Mouse (Mus musculus): ENCODE measurements around the gene Cfap73. TPM values are rescaled to one million over a fixed set of nuclear protein-coding genes. Genes with fewer than 3 reads are reported as not detected.

Gene Cfap73
- total and polyA plus RNA-seq, 2 experiments from 2014 or later = not detected

DNA sequence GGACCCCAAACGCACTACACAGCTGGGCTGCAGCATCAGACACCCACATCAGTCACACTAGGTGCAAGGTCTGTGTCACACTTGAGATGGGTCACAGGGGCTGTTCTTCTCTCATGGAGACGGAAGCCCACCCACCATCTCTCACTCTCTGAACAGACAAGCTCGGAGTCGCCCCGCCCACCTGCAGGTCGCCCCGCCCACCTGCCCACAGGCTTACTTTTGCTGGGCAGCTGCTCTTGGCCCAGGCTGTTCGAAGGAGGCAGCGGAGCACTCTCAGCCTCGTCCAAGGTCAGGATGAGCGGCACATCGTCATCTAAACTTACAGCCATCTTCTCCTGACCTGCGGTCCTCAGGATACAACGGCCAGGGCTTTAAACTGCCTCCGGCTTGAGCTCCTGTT is 49.1 kb downstream of the Cfap73 start:
- 70% methylated on average over 15 of the region's 15 CpGs for WGBS
- H3K9me3 ChIP-seq (replicated peaks; ENCODE audit: control insufficient read depth, low read length) = no peaks in the 10 kb centered on the region
- peaks cover 19% of the 10 kb centered on the region for H3K4me1 ChIP-seq (ENCODE audit: control insufficient read depth, insufficient read depth)
- no peak for TF ChIP-seq EP300 (IDR thresholded peaks at IDR 0.05; ENCODE audit: low read depth)
- no peak for TF ChIP-seq CTCF (IDR thresholded peaks at IDR 0.05; ENCODE audit: low read depth)
- H3K36me3 ChIP-seq (replicated peaks; ENCODE audit: control insufficient read depth, insufficient read depth, low read length) = peaks cover 22% of the 10 kb centered on the region
- ATAC-seq (ENCODE audit: insufficient read depth, low read depth) = no peak
- no peaks in the 10 kb centered on the region for H3K27me3 ChIP-seq (ENCODE audit: control insufficient read depth, insufficient read depth, low read length)
- no peak overlapping the region for H3K4me3 ChIP-seq (ENCODE audit: low read depth, low read length)
- no peak for DNase-seq (ENCODE audit: low spot score)
- no peak overlapping the region for H3K9ac ChIP-seq (replicated peaks; ENCODE audit: low read depth, low read length)
- H3K27ac ChIP-seq (ENCODE audit: low read depth) = no peak overlapping the region
- H3K4me2 ChIP-seq (ENCODE audit: low read depth, low read length) = no peak overlapping the region

DNA sequence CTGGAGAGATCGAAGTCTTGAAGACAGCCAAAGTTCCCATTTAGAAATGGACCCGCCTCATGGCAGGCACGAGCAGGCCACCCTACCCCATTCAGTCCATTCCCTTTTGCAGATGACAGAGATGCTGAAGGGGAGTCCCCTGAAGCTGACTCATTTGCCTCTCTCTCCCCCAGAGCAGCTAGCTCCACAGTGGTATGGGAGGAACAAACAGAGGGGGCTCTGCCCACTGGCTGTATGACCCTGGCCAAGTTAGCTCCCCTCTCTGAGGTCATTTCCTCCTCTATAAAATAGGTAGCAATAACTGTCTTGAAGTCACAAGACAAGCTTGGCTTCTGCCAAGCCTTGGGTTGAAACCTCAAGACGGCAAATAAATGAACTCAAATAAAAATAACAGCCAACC is 50.5 kb downstream of the Cfap73 start:
- Histone ChIP-seq H3K9ac (replicated peaks; ENCODE audit: low read depth, low read length) (no peak overlapping the region), H3K4me2 (ENCODE audit: low read depth, low read length) (no peak overlapping the region), H3K27ac (ENCODE audit: low read depth) (no peak overlapping the region), H3K9me3 (replicated peaks; ENCODE audit: control insufficient read depth, low read length) (no peaks in the 10 kb centered on the region), H3K4me1 (ENCODE audit: control insufficient read depth, insufficient read depth) (peaks cover 21% of the 10 kb centered on the region), H3K36me3 (replicated peaks; ENCODE audit: control insufficient read depth, insufficient read depth, low read length) (peaks cover 22% of the 10 kb centered on the region), H3K4me3 (ENCODE audit: low read depth, low read length) (no peak overlapping the region), H3K27me3 (ENCODE audit: control insufficient read depth, insufficient read depth, low read length) (no peaks in the 10 kb centered on the region)
- ATAC-seq (ENCODE audit: insufficient read depth, low read depth) = no peak
- TF ChIP-seq CTCF (IDR thresholded peaks at IDR 0.05; ENCODE audit: low read depth) (no peak), EP300 (IDR thresholded peaks at IDR 0.05; ENCODE audit: low read depth) (no peak)
- DNase-seq (ENCODE audit: low spot score) = no peak
- WGBS = 90% methylated on average over 4 of the region's 4 CpGs

DNA sequence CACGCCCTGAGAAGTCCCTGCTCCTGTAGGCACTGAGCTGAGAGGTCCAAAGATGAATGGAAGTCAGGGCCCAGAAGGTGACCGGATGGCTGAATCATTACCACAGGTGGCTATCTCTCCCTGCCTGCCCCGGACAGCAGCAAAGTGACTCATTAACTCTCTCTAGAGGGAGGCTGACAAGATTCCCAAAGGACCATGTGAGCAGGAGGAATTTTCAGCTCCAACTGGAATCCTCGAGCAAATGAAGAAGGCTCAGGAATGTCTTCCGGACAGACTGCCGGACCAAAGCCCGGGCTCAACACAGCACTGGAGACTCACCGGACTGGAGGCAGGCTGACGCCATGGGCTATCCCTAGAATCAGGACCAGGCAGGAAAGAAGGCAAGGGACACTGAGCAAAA is 52.0 kb downstream of the Cfap73 start:
- 69% methylated on average over 9 of the region's 9 CpGs for WGBS
- peaks cover 22% of the 10 kb centered on the region for H3K36me3 ChIP-seq (replicated peaks; ENCODE audit: control insufficient read depth, insufficient read depth, low read length)
- no peak for DNase-seq (ENCODE audit: low spot score)
- no peaks in the 10 kb centered on the region for H3K27me3 ChIP-seq (ENCODE audit: control insufficient read depth, insufficient read depth, low read length)
- H3K4me3 ChIP-seq (ENCODE audit: low read depth, low read length) = no peak overlapping the region
- H3K9ac ChIP-seq (replicated peaks; ENCODE audit: low read depth, low read length) = no peak overlapping the region
- TF ChIP-seq EP300 (IDR thresholded peaks at IDR 0.05; ENCODE audit: low read depth) (no peak), CTCF (IDR thresholded peaks at IDR 0.05; ENCODE audit: low read depth) (no peak)
- H3K9me3 ChIP-seq (replicated peaks; ENCODE audit: control insufficient read depth, low read length) = no peaks in the 10 kb centered on the region
- no peak for ATAC-seq (ENCODE audit: insufficient read depth, low read depth)
- no peak overlapping the region for H3K4me2 ChIP-seq (ENCODE audit: low read depth, low read length)
- 0 out of 2 replicates have a peak overlapping the region, but pooled peaks have one; percentile 46 for H3K27ac ChIP-seq (ENCODE audit: low read depth)
- peaks cover 15% of the 10 kb centered on the region for H3K4me1 ChIP-seq (ENCODE audit: control insufficient read depth, insufficient read depth)

DNA sequence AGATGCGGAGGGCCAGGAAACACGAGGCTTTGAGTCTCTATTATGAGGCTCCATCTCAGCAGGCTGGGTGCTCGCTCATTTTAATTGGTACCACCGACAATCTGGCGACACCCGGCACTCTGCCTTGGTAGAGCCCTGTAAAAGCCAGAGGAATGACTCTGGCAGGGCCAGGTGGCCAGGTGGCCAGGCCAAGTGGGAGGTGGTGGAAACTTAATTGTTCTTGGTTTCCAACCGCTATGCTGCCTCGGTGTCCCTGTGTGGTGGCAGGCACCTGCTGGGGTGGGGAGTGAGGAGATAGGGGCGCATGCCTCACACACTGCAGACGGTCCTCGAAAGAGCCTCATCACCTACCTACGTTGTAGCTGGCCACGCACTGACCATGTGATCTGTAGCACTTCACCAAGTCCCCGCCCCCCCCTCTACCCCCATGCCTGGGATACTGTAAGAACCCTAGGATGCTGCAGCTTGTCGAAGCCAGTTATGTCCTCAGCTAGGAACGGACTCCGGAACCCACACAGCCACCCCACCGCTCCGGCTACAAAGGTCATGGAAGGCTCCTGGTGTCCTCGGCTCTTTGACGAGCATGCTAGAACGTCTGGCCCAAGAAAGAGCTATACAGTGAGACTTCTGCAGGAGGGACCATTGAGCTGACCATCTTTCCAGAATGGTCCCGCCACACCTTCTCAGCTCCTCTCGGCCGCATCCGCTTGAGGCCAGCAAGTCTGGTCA is 54.0 kb downstream of the Cfap73 start:
- ATAC-seq (ENCODE audit: insufficient read depth, low read depth) = no peak
- peak overlapping the region; percentile 75; the same call in 1 of the 2 replicates for H3K27ac ChIP-seq (ENCODE audit: low read depth)

DNA sequence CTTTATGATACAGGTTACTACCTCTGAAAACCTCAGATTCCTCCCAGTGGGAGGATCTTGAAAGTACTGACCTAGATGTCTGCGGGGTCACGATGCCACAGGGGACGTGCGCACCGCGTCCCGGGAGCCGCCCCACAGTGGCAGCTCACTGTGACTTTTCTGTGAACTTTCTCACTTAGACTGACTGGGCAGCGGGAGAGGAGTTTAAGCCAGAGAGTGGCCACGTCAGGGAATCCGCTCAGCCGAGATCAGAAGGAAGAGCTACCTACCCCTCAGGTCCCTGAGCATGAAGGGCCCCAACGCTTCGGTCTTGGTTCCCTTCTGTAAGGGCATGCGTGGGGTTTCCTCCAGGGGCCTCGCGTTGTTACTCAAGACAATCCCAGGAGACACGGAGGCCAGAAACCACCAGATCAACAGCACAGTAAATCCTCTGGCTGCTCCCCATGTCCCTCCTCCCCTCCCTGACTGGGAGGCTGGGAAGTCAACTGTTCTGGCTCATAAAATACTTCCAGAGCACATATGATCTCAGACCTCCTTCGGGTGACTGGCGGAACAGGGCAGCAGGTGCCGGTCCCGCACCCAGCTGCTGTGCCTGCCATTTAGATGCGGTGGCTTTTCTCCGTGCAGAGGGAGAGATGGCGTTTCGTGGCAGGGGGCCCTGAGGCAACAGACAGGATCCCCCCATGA is 54.7 kb downstream of the Cfap73 start:
- Histone ChIP-seq H3K36me3 (replicated peaks; ENCODE audit: control insufficient read depth, insufficient read depth, low read length) (peaks cover 16% of the 10 kb centered on the region), H3K4me2 (ENCODE audit: low read depth, low read length) (peak overlapping the region; percentile 35)
- ATAC-seq (ENCODE audit: insufficient read depth, low read depth) = no peak; the same call in 1 of the 2 replicates

More for the DNA sequence above, 54.0 kb downstream of the Cfap73 start:
- WGBS = 91% methylated on average over 26 of the region's 26 CpGs
- Histone ChIP-seq H3K9me3 (replicated peaks; ENCODE audit: control insufficient read depth, low read length) (no peaks in the 10 kb centered on the region), H3K27me3 (ENCODE audit: control insufficient read depth, insufficient read depth, low read length) (no peaks in the 10 kb centered on the region), H3K9ac (replicated peaks; ENCODE audit: low read depth, low read length) (no peak overlapping the region), H3K4me3 (ENCODE audit: low read depth, low read length) (no peak overlapping the region), H3K4me2 (ENCODE audit: low read depth, low read length) (peak overlapping the region; percentile 35; the same call in 1 of the 2 replicates), H3K4me1 (ENCODE audit: control insufficient read depth, insufficient read depth) (peaks cover 8% of the 10 kb centered on the region), H3K36me3 (replicated peaks; ENCODE audit: control insufficient read depth, insufficient read depth, low read length) (peaks cover 22% of the 10 kb centered on the region)
- TF ChIP-seq CTCF (IDR thresholded peaks at IDR 0.05; ENCODE audit: low read depth) = no peak
- no peak for TF ChIP-seq EP300 (IDR thresholded peaks at IDR 0.05; ENCODE audit: low read depth)
- no peak for DNase-seq (ENCODE audit: low spot score)

More for the DNA sequence above, 54.7 kb downstream of the Cfap73 start:
- Histone ChIP-seq H3K4me1 (ENCODE audit: control insufficient read depth, insufficient read depth) (peaks cover 8% of the 10 kb centered on the region), H3K27me3 (ENCODE audit: control insufficient read depth, insufficient read depth, low read length) (no peaks in the 10 kb centered on the region), H3K4me3 (ENCODE audit: low read depth, low read length) (no peak overlapping the region; the same call in 1 of the 2 replicates), H3K9me3 (replicated peaks; ENCODE audit: control insufficient read depth, low read length) (no peaks in the 10 kb centered on the region), H3K27ac (ENCODE audit: low read depth) (peak overlapping the region; percentile 75), H3K9ac (replicated peaks; ENCODE audit: low read depth, low read length) (peak overlapping the region; percentile 32; the same call in 1 of the 2 replicates)
- DNase-seq (ENCODE audit: low spot score) = peak; percentile 51
- no peak for TF ChIP-seq EP300 (IDR thresholded peaks at IDR 0.05; ENCODE audit: low read depth)
- TF ChIP-seq CTCF (IDR thresholded peaks at IDR 0.05; ENCODE audit: low read depth) = no peak
- 56% methylated on average over 26 of the region's 26 CpGs for WGBS
